Mouse (Mus musculus): Measurements from ENCODE around the gene Mcts2. TPM values are rescaled to one million over a fixed set of nuclear protein-coding genes. Genes with fewer than 3 reads are reported as not detected.

Gene Mcts2
- polyA plus RNA-seq, 1 experiment from 2014 or later, result 25.1 TPM

GRCm38 (mm10) chr2:152696476-152697164, 9.8 kb downstream of the Mcts2 start:
- no peak overlapping the region for H3K4me2 ChIP-seq (ENCODE audit: low read depth, low read length)

GRCm38 (mm10) chr2:152700138-152700537, 13.3 kb downstream of the Mcts2 start:
- 74% methylated on average over 10 of the region's 10 CpGs for WGBS
- no peak overlapping the region for H3K4me3 ChIP-seq (ENCODE audit: low read length)
- H3K27ac ChIP-seq (ENCODE audit: low read length), result no peak overlapping the region
- peaks cover 2% of the 10 kb centered on the region; the same call in 1 of the 2 replicates for H3K9me3 ChIP-seq (ENCODE audit: control insufficient read depth, low read length)
- no peaks in the 10 kb centered on the region for H3K27me3 ChIP-seq (replicated peaks; ENCODE audit: control insufficient read depth, insufficient read depth, low read length)
- H3K4me2 ChIP-seq (ENCODE audit: low read depth, low read length), result no peak overlapping the region
- ATAC-seq, result 0 out of 2 replicates have a peak, but pooled peaks have one; percentile 15
- H3K4me1 ChIP-seq (ENCODE audit: control insufficient read depth, insufficient read depth, low read length), result peaks cover 6% of the 10 kb centered on the region; the same call in 1 of the 2 replicates
- H3K36me3 ChIP-seq (ENCODE audit: control insufficient read depth, insufficient read depth, low read length), result peaks cover 39% of the 10 kb centered on the region
- H3K9ac ChIP-seq (ENCODE audit: low read depth, low read length), result peak overlapping the region; percentile 19; the same call in 1 of the 2 replicates

More at GRCm38 (mm10) chr2:152696476-152697164, 9.8 kb downstream of the Mcts2 start:
- no peak overlapping the region for H3K4me3 ChIP-seq (ENCODE audit: low read length)
- peaks cover 10% of the 10 kb centered on the region; the same call in 1 of the 2 replicates for H3K4me1 ChIP-seq (ENCODE audit: control insufficient read depth, insufficient read depth, low read length)
- peaks cover 36% of the 10 kb centered on the region for H3K36me3 ChIP-seq (ENCODE audit: control insufficient read depth, insufficient read depth, low read length)
- peaks cover 2% of the 10 kb centered on the region; the same call in 1 of the 2 replicates for H3K9me3 ChIP-seq (ENCODE audit: control insufficient read depth, low read length)
- no peaks in the 10 kb centered on the region for H3K27me3 ChIP-seq (replicated peaks; ENCODE audit: control insufficient read depth, insufficient read depth, low read length)
- H3K9ac ChIP-seq (ENCODE audit: low read depth, low read length), result peak overlapping the region; percentile 74
- peak; percentile 73 for ATAC-seq
- peak overlapping the region; percentile 58 for H3K27ac ChIP-seq (ENCODE audit: low read length)
- 41% methylated on average over 20 of the region's 20 CpGs for WGBS

- Histone ChIP-seq H3K9me3 (ENCODE audit: control insufficient read depth, low read length) (peaks cover 2% of the 10 kb centered on the region; the same call in 1 of the 2 replicates), H3K9ac (ENCODE audit: low read depth, low read length) (no peak overlapping the region), H3K4me3 (ENCODE audit: low read length) (no peak overlapping the region), H3K4me1 (ENCODE audit: control insufficient read depth, insufficient read depth, low read length) (peaks cover 8% of the 10 kb centered on the region), H3K27ac (ENCODE audit: low read length) (no peak overlapping the region), H3K27me3 (replicated peaks; ENCODE audit: control insufficient read depth, insufficient read depth, low read length) (no peaks in the 10 kb centered on the region), H3K36me3 (ENCODE audit: control insufficient read depth, insufficient read depth, low read length) (peaks cover 38% of the 10 kb centered on the region), H3K4me2 (ENCODE audit: low read depth, low read length) (no peak overlapping the region)
- ATAC-seq, result no peak
- 89% methylated on average over 8 of the region's 8 CpGs for WGBS
Measured at GRCm38 (mm10) chr2:152700725-152701124, 13.9 kb downstream of the Mcts2 start.

GRCm38 (mm10) chr2:152703596-152704255, 16.9 kb downstream of the Mcts2 start:
- Histone ChIP-seq H3K27me3 (replicated peaks; ENCODE audit: control insufficient read depth, insufficient read depth, low read length) (no peaks in the 10 kb centered on the region), H3K27ac (ENCODE audit: low read length) (no peak overlapping the region), H3K36me3 (ENCODE audit: control insufficient read depth, insufficient read depth, low read length) (peaks cover 36% of the 10 kb centered on the region), H3K4me1 (ENCODE audit: control insufficient read depth, insufficient read depth, low read length) (peaks cover 29% of the 10 kb centered on the region), H3K4me2 (ENCODE audit: low read depth, low read length) (no peak overlapping the region), H3K9ac (ENCODE audit: low read depth, low read length) (no peak overlapping the region), H3K4me3 (ENCODE audit: low read length) (no peak overlapping the region), H3K9me3 (ENCODE audit: control insufficient read depth, low read length) (peaks cover 2% of the 10 kb centered on the region; the same call in 1 of the 2 replicates)
- WGBS, result 91% methylated on average over 21 of the region's 21 CpGs
- ATAC-seq, result no peak

- H3K9me3 ChIP-seq (ENCODE audit: control insufficient read depth, low read length), result peaks cover 2% of the 10 kb centered on the region; the same call in 1 of the 2 replicates
- no peak for ATAC-seq
- H3K4me1 ChIP-seq (ENCODE audit: control insufficient read depth, insufficient read depth, low read length), result peaks cover 29% of the 10 kb centered on the region
- 89% methylated on average over 5 of the region's 5 CpGs for WGBS
- H3K4me3 ChIP-seq (ENCODE audit: low read length), result no peak overlapping the region
- H3K27me3 ChIP-seq (replicated peaks; ENCODE audit: control insufficient read depth, insufficient read depth, low read length), result no peaks in the 10 kb centered on the region
- peaks cover 36% of the 10 kb centered on the region for H3K36me3 ChIP-seq (ENCODE audit: control insufficient read depth, insufficient read depth, low read length)
- H3K9ac ChIP-seq (ENCODE audit: low read depth, low read length), result no peak overlapping the region
- H3K27ac ChIP-seq (ENCODE audit: low read length), result no peak overlapping the region
- H3K4me2 ChIP-seq (ENCODE audit: low read depth, low read length), result no peak overlapping the region
Measured at GRCm38 (mm10) chr2:152704256-152704605, 17.4 kb downstream of the Mcts2 start.

- no peak overlapping the region for H3K4me3 ChIP-seq (ENCODE audit: low read length)
- no peaks in the 10 kb centered on the region for H3K27me3 ChIP-seq (replicated peaks; ENCODE audit: control insufficient read depth, insufficient read depth, low read length)
- no peak for ATAC-seq
- no peak overlapping the region for H3K9ac ChIP-seq (ENCODE audit: low read depth, low read length)
- H3K4me2 ChIP-seq (ENCODE audit: low read depth, low read length), result no peak overlapping the region
- peaks cover 2% of the 10 kb centered on the region; the same call in 1 of the 2 replicates for H3K9me3 ChIP-seq (ENCODE audit: control insufficient read depth, low read length)
- peaks cover 33% of the 10 kb centered on the region for H3K36me3 ChIP-seq (ENCODE audit: control insufficient read depth, insufficient read depth, low read length)
- no peak overlapping the region for H3K27ac ChIP-seq (ENCODE audit: low read length)
- 93% methylated on average over 14 of the region's 14 CpGs for WGBS
- H3K4me1 ChIP-seq (ENCODE audit: control insufficient read depth, insufficient read depth, low read length), result peaks cover 29% of the 10 kb centered on the region
Measured at GRCm38 (mm10) chr2:152704811-152705370, 18.1 kb downstream of the Mcts2 start.

GRCm38 (mm10) chr2:152705993-152706571, 19.2 kb downstream of the Mcts2 start:
- peak overlapping the region; percentile 88 for H3K27ac ChIP-seq (ENCODE audit: low read length)
- H3K4me1 ChIP-seq (ENCODE audit: control insufficient read depth, insufficient read depth, low read length), result peaks cover 29% of the 10 kb centered on the region
- H3K27me3 ChIP-seq (replicated peaks; ENCODE audit: control insufficient read depth, insufficient read depth, low read length), result no peaks in the 10 kb centered on the region
- 0 out of 2 replicates have a peak, but pooled peaks have one; percentile 3 for ATAC-seq
- WGBS, result 57% methylated on average over 22 of the region's 22 CpGs
- H3K36me3 ChIP-seq (ENCODE audit: control insufficient read depth, insufficient read depth, low read length), result peaks cover 21% of the 10 kb centered on the region
- H3K9me3 ChIP-seq (ENCODE audit: control insufficient read depth, low read length), result peaks cover under 1% of the 10 kb centered on the region; the same call in 1 of the 2 replicates
- no peak overlapping the region for H3K4me2 ChIP-seq (ENCODE audit: low read depth, low read length)
- H3K4me3 ChIP-seq (ENCODE audit: low read length), result no peak overlapping the region
- peak overlapping the region; percentile 42; the same call in 1 of the 2 replicates for H3K9ac ChIP-seq (ENCODE audit: low read depth, low read length)

- no peaks in the 10 kb centered on the region for H3K9me3 ChIP-seq (ENCODE audit: control insufficient read depth, low read length)
- H3K4me2 ChIP-seq (ENCODE audit: low read depth, low read length), result peak overlapping the region; percentile 66
- no peaks in the 10 kb centered on the region for H3K27me3 ChIP-seq (replicated peaks; ENCODE audit: control insufficient read depth, insufficient read depth, low read length)
- whole genome bisulfite sequencing, result 24% methylated on average over 7 of the region's 7 CpGs
- 0 out of 2 replicates have a peak, but pooled peaks cover 10% of the 10 kb centered on the region for H3K36me3 ChIP-seq (ENCODE audit: control insufficient read depth, insufficient read depth, low read length)
- H3K9ac ChIP-seq (ENCODE audit: low read depth, low read length), result peak overlapping the region; percentile 71
- peak overlapping the region; percentile 88 for H3K27ac ChIP-seq (ENCODE audit: low read length)
- ATAC-seq, result peak; percentile 17
- peaks cover 29% of the 10 kb centered on the region for H3K4me1 ChIP-seq (ENCODE audit: control insufficient read depth, insufficient read depth, low read length)
- H3K4me3 ChIP-seq (ENCODE audit: low read length), result peak overlapping the region; percentile 46
Measured at GRCm38 (mm10) chr2:152707186-152707585, 20.4 kb downstream of the Mcts2 start.

- Histone ChIP-seq H3K4me2 (ENCODE audit: low read depth, low read length) (peak overlapping the region; percentile 66), H3K9me3 (ENCODE audit: control insufficient read depth, low read length) (no peaks in the 10 kb centered on the region), H3K27me3 (replicated peaks; ENCODE audit: control insufficient read depth, insufficient read depth, low read length) (no peaks in the 10 kb centered on the region), H3K27ac (ENCODE audit: low read length) (peak overlapping the region; percentile 88), H3K36me3 (ENCODE audit: control insufficient read depth, insufficient read depth, low read length) (0 out of 2 replicates have a peak, but pooled peaks cover 8% of the 10 kb centered on the region), H3K4me1 (ENCODE audit: control insufficient read depth, insufficient read depth, low read length) (peaks cover 29% of the 10 kb centered on the region), H3K4me3 (ENCODE audit: low read length) (peak overlapping the region; percentile 46), H3K9ac (ENCODE audit: low read depth, low read length) (peak overlapping the region; percentile 71)
- peak; percentile 96 for ATAC-seq
- 6% methylated on average over 31 of the region's 31 CpGs for WGBS
Measured at GRCm38 (mm10) chr2:152707627-152708026, 20.8 kb downstream of the Mcts2 start.
